Mouse (Mus musculus) embryonic facial prominence, embryonic 14.5 days (tissue): Measurements from ENCODE around the gene Olfm3. TPM values are rescaled to one million over a fixed set of nuclear protein-coding genes. Genes with fewer than 3 reads are reported as not detected.

ENCODE experiments used
- ATAC-seq: fragments of 200-750 bp; cut with Nextera tagmentation; 2 replicates; pipeline ENCODE4 v1.8.0; 2017; ENCODE audit warnings: low read depth, moderate number of reproducible peaks, moderate TSS enrichment
- DNase-seq: peaks from one replicate; pipeline ENCODE4 v3.0.0-alpha.2; 2015; ENCODE audit warnings: low spot score
- H3K27ac ChIP-seq: fragments of 300-500 bp; sonication (generic); replicated peaks from 2 replicates; pipeline ENCODE4 v1.5.1; 2014; ENCODE audit warnings: low read depth, mild to moderate bottlenecking, low read length, moderate library complexity
- H3K27me3 ChIP-seq: fragments of 300-500 bp; sonication (generic); replicated peaks from 2 replicates; pipeline ENCODE4 v1.6.1; 2014; ENCODE audit warnings: low read length; ENCODE audit not compliant: control insufficient read depth, insufficient read depth
- H3K36me3 ChIP-seq: fragments of 300-500 bp; sonication (generic); 2 replicates; pipeline ENCODE4 v1.6.1; 2014; ENCODE audit warnings: low read length, mixed read lengths; ENCODE audit not compliant: control insufficient read depth, insufficient read depth
- H3K4me1 ChIP-seq: fragments of 300-500 bp; sonication (generic); 2 replicates; pipeline ENCODE4 v1.6.1; 2014; ENCODE audit warnings: antibody characterized with exemption, low read length; ENCODE audit not compliant: control insufficient read depth, insufficient read depth
- H3K4me2 ChIP-seq: fragments of 300-500 bp; sonication (generic); 2 replicates; pipeline ENCODE4 v1.6.1; 2014; ENCODE audit warnings: low read depth, mild to moderate bottlenecking, low read length, moderate library complexity, mixed read lengths
- H3K4me3 ChIP-seq: fragments of 300-500 bp; sonication (generic); 2 replicates; pipeline ENCODE4 v1.5.1; 2014; ENCODE audit warnings: low read depth, mild to moderate bottlenecking, low read length
- H3K9ac ChIP-seq: fragments of 300-500 bp; sonication (generic); 2 replicates; pipeline ENCODE4 v1.6.1; 2014; ENCODE audit warnings: low read depth, mild to moderate bottlenecking, low read length, moderate library complexity, mixed read lengths
- H3K9me3 ChIP-seq: fragments of 300-500 bp; sonication (generic); 2 replicates; pipeline ENCODE4 v1.6.1; 2016; ENCODE audit warnings: low read length; ENCODE audit not compliant: control insufficient read depth
- WGBS: fragments of 180-500 bp; shearing (Covaris S2); extraction: QIAGEN DNeasy Blood & Tissue Kit; methylation state at CpG from one replicate; pipeline ENCODE4 v1.1.7; 2014; 5-methylcytosine and 5-hydroxymethylcytosine counted together
- polyA plus RNA-seq: library from polyadenylated mRNA; unstranded; fragments of >200 nt; fragmentation: Nextera tagmentation; extraction: Ambion mirVana; gene quantifications from 2 replicates; pipeline ENCODE4 v1.2.1, GENCODE M21; 2014

Gene Olfm3
- polyA plus RNA-seq: 0.46 and 0.53 TPM in 2 replicates

- no peak within 1 kb of the TSS for H3K9ac ChIP-seq
- H3K27ac ChIP-seq: no peak within 1 kb of the TSS
- no peaks in the 10 kb centered on the region for H3K9me3 ChIP-seq
- no peaks in the 10 kb centered on the region for H3K4me1 ChIP-seq
- peaks cover 5% of the 10 kb centered on the region; the same call in 1 of the 2 replicates for H3K27me3 ChIP-seq
- H3K4me3 ChIP-seq: peak within 1 kb of the TSS; percentile 1; the same call in 1 of the 2 replicates
- H3K4me2 ChIP-seq: peak within 1 kb of the TSS; percentile 41
- DNase-seq (peak; percentile 83), ATAC-seq (peak; percentile 79)
- H3K36me3 ChIP-seq: no peaks in the 10 kb centered on the region
- WGBS: 5% methylated on average over 21 of the region's 21 CpGs
These were observed at the start of gene Olfm3 for GRCm38 (mm10) chr3:114903924-114904438. Gene Olfm3, plus strand, starts transcription at chr3:114904078.

- no peak overlapping the region for H3K4me2 ChIP-seq
- no peak overlapping the region for H3K9ac ChIP-seq
- 80% methylated on average over 3 of the region's 3 CpGs for WGBS
- H3K27me3 ChIP-seq: no peaks in the 10 kb centered on the region
- H3K27ac ChIP-seq: no peak overlapping the region
- H3K4me1 ChIP-seq: no peaks in the 10 kb centered on the region
- no peak for ATAC-seq
- no peaks in the 10 kb centered on the region for H3K36me3 ChIP-seq
- DNase-seq: no peak
- no peak overlapping the region for H3K4me3 ChIP-seq
- H3K9me3 ChIP-seq: no peaks in the 10 kb centered on the region
These were observed 14.1 kb upstream of the Olfm3 start for GRCm38 (mm10) chr3:114889764-114890163.

GRCm38 (mm10) chr3:114904633-114905423 lies 950 bp downstream of the Olfm3 start:
- Histone ChIP-seq H3K4me3 (no peak overlapping the region; the same call in 1 of the 2 replicates), H3K4me2 (peak overlapping the region; percentile 41)
- WGBS: 21% methylated on average over 16 of the region's 16 CpGs

GRCm38 (mm10) chr3:114907537-114907936 lies 3.7 kb downstream of the Olfm3 start:
- Histone ChIP-seq H3K9me3 (no peaks in the 10 kb centered on the region), H3K27me3 (peaks cover 5% of the 10 kb centered on the region; the same call in 1 of the 2 replicates), H3K4me1 (no peaks in the 10 kb centered on the region), H3K27ac (no peak overlapping the region), H3K4me3 (no peak overlapping the region), H3K36me3 (no peaks in the 10 kb centered on the region), H3K4me2 (no peak overlapping the region), H3K9ac (no peak overlapping the region)
- DNase-seq (no peak), ATAC-seq (no peak)

More at GRCm38 (mm10) chr3:114904633-114905423, 950 bp downstream of the Olfm3 start:
- Histone ChIP-seq H3K27ac (no peak overlapping the region), H3K36me3 (no peaks in the 10 kb centered on the region), H3K9me3 (no peaks in the 10 kb centered on the region), H3K4me1 (no peaks in the 10 kb centered on the region), H3K9ac (no peak overlapping the region), H3K27me3 (peaks cover 5% of the 10 kb centered on the region; the same call in 1 of the 2 replicates)
- ATAC-seq (no peak), DNase-seq (peak; percentile 54)

GRCm38 (mm10) chr3:114908846-114909245 lies 5.0 kb downstream of the Olfm3 start:
- DNase-seq (no peak), ATAC-seq (no peak)
- Histone ChIP-seq H3K4me2 (no peak overlapping the region), H3K27ac (no peak overlapping the region), H3K9ac (no peak overlapping the region), H3K27me3 (peaks cover 5% of the 10 kb centered on the region; the same call in 1 of the 2 replicates), H3K36me3 (no peaks in the 10 kb centered on the region), H3K4me1 (no peaks in the 10 kb centered on the region), H3K9me3 (no peaks in the 10 kb centered on the region), H3K4me3 (no peak overlapping the region)
- 86% methylated on average over 3 of the region's 3 CpGs for WGBS

GRCm38 (mm10) chr3:114920102-114920501 lies 16.2 kb downstream of the Olfm3 start:
- DNase-seq (no peak), ATAC-seq (no peak)
- H3K36me3 ChIP-seq: no peaks in the 10 kb centered on the region
- H3K27ac ChIP-seq: no peak overlapping the region
- H3K27me3 ChIP-seq: no peaks in the 10 kb centered on the region
- no peaks in the 10 kb centered on the region for H3K4me1 ChIP-seq
- H3K9me3 ChIP-seq: no peaks in the 10 kb centered on the region
- 84% methylated on average over 3 of the region's 3 CpGs for WGBS
- H3K4me2 ChIP-seq: no peak overlapping the region
- H3K9ac ChIP-seq: no peak overlapping the region
- H3K4me3 ChIP-seq: no peak overlapping the region

GRCm38 (mm10) chr3:114929605-114930004 lies 25.7 kb downstream of the Olfm3 start:
- Histone ChIP-seq H3K27ac (no peak overlapping the region), H3K4me1 (no peaks in the 10 kb centered on the region), H3K4me3 (no peak overlapping the region), H3K27me3 (no peaks in the 10 kb centered on the region), H3K9me3 (no peaks in the 10 kb centered on the region), H3K36me3 (no peaks in the 10 kb centered on the region), H3K4me2 (no peak overlapping the region), H3K9ac (no peak overlapping the region)
- ATAC-seq: no peak
- no peak for DNase-seq
- WGBS: 68% methylated on average over 4 of the region's 4 CpGs

- no peaks in the 10 kb centered on the region for H3K27me3 ChIP-seq
- no peak for ATAC-seq
- 55% methylated on average over 2 of the region's 2 CpGs for WGBS
- no peaks in the 10 kb centered on the region for H3K36me3 ChIP-seq
- H3K4me3 ChIP-seq: no peak overlapping the region
- H3K27ac ChIP-seq: no peak overlapping the region
- H3K9me3 ChIP-seq: no peaks in the 10 kb centered on the region
- no peak for DNase-seq
- no peak overlapping the region for H3K9ac ChIP-seq
- H3K4me2 ChIP-seq: no peak overlapping the region
- no peaks in the 10 kb centered on the region for H3K4me1 ChIP-seq
These were observed 26.5 kb downstream of the Olfm3 start for GRCm38 (mm10) chr3:114930336-114930735.
